Mouse (Mus musculus) bone marrow macrophage, adult 2 months (primary cell): ENCODE data around the gene Usp50.

Experiments used
- CTCF ChIP-seq: IDR thresholded peaks from 2 replicates; pipeline ENCODE4 v1.5.1; 2012; ENCODE audit warnings: low read depth, mild to moderate bottlenecking, low read length, moderate library complexity
- POLR2A ChIP-seq: IDR thresholded peaks from 2 replicates; pipeline ENCODE4 v1.6.1; 2012; ENCODE audit warnings: mild to moderate bottlenecking, low read depth, low read length, borderline replicate concordance

- TF ChIP-seq CTCF (no peak), POLR2A (no peak)
Measured at GRCm38 (mm10) chr2:126706759-126707437, 76.4 kb downstream of the Usp50 start, which contains the start of gene Usp8.
